Mouse (Mus musculus): ENCODE results near the gene H2-K1.
"Not testable (repeated sequence)": the region's sequence is repeated elsewhere in the genome, so short reads cannot be mapped to it uniquely, and the experiment has no call there.

Gene H2-K1

DNA sequence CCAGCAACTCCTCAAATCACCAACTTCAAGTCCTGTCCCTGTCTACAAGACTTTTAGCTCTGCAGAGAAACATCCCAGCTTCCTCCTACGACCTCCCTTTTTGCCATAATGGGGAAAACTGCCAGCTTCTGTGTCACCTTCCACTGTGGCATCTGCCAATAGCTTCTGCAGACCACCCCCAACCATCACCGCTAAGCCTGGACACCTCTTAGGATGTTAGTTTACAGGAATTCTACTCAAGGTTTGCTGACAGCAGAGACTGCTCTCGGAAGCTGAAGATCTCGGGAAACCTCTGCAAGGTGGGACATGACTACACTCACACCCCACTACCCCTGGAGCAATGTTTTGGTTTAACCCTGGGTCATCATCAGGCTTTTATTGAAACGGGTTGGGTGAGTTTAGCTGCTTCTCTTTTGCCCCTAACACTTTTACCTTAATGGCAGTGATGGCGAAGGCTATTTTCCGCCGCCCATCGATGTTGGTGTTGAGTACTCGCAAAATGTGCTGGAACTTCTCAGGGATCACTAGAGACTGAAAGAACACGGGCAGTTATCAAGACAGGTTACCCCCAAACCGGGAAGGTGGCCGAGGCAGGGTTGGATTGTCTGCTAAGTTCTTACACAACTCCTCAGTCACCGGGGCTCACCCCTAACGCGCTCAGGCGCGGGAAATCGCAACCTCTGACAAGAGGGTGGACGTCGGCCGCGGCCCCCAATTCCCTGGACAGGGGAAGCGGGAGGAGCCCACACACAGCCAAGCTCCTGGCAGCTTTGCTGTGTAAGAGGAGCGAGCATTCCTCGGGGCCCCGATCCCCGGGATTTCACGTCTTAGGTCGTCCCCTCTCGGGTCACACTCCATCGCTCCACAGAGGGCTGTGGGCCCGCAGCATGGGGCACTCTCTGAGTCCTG is 45.2 kb downstream of the H2-K1 start:
- no peak for DNase-seq (ENCODE audit: low spot score in 2 of 2)

GRCm38 (mm10) chr17:33953961-33954565 is 46.1 kb downstream of the H2-K1 start:
- DNase-seq (ENCODE audit: low spot score in 2 of 2): no peak

GRCm38 (mm10) chr17:33953310-33953709 is 46.8 kb downstream of the H2-K1 start:
- no peak for DNase-seq (ENCODE audit: low spot score in 2 of 2)

DNA sequence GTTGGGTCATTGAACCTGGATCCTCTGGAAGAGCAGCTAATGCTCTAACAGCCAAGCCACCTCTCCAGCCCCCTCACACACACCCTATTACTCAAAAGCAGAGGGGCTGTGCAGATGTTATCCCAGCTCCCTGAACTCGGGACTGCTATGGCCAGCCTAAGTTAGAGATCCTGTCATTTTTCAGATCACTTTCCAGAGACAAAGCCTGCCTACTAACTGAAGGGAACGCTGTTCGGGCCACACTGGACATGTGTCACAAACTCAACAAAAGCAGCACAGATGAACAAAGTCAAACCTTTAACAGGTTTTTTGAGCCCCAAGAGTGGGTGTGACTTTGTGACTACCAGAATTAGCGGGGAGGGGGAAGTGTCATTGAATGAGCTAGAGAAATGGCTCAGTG is 47.3 kb downstream of the H2-K1 start:
- DNase-seq (ENCODE audit: low spot score in 2 of 2): no peak

DNA sequence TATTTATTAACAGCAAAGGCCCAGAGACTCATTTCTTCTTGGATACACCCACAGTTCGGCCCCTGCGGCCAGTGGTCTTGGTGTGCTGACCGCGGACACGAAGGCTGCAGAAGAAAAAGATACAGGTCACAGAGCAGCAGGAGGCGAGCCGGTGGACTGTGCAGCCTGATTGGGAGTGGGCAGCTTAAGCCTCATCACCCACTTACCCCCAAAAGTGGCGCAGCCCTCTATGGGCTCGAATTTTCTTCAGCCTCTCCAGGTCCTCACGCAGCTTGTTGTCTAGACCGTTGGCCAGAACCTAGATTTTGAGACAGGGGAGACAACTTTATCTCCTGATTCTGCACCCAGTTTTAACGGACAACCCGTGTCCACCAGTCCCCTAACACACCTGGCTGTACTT is 48.1 kb downstream of the H2-K1 start:
- DNase-seq (ENCODE audit: low spot score in 2 of 2): not testable (repeated sequence)

DNA sequence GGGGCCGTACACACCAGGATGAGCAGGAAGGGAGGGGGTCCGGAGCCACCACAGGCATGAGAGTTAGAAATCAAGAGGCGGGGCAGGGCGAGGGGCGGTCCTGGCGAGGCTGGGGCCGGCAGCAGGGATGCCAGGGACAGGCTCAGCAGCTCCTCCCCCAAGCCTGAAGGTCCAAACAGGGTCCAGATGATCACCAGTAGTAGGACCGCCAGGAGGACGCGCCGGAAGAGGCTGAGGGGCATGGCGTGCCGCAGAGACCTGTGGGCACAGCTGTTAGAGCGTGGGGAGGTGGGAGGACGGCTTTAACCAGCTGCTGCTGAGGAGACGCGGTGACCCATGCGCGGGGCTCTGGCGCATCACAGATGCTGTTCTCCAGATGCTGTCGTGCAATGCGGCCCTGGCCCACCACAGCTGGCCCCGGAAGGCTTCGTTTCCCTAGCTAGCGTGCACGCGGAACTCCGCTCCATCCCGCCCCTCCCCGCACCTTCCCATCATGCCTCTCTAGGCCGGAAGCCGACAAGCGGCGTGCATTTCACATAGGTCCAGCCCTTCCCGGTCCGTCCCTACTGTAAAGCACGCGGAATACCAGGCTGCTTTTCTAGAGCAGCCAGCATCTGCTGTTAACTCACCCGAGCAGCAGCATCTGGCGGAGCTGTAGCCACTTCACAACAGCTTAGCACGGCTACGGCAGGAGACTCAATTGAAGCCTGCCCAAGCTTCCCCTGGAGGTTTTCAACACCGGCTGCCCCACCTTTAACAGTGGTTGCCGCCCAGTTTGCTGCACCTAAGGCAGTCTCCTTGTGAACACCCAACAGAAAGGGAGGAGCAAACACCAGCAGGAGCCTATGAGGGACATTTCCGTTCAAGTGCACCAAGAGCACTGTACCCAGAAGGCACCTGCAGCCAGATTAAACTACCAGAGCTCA is 48.9 kb downstream of the H2-K1 start, which contains the start of gene B3galt4:
TSS of gene B3galt4 (minus strand) at position 468 of the 926 bp plus-strand sequence.
- DNase-seq (ENCODE audit: low spot score in 2 of 2): peak; percentile 60 to 69

DNA sequence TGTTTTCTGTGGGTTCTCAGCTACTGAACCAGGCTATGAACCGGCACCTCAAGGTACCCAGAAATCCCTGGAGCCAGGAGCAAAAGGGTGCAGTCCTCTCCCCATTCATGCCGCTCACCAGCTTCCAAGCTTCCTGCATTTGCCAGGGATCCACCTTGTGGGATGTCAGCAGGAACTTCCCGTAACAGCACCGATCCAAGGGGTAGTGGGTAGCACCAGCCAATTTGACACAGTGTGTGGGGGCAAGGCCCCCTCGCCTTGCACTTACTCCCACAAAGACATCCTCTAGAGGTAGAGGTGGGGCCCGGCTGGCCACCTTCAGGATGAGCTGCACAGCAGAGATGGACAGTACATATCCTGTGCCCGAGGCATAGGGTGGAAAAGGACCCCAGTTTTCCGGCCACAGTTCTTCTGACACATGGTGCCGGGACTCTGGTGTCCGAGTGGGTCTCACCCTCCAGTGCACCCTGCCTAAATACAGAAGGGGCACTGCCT is 50.0 kb downstream of the H2-K1 start:
- DNase-seq (ENCODE audit: low spot score in 2 of 2): no peak

DNA sequence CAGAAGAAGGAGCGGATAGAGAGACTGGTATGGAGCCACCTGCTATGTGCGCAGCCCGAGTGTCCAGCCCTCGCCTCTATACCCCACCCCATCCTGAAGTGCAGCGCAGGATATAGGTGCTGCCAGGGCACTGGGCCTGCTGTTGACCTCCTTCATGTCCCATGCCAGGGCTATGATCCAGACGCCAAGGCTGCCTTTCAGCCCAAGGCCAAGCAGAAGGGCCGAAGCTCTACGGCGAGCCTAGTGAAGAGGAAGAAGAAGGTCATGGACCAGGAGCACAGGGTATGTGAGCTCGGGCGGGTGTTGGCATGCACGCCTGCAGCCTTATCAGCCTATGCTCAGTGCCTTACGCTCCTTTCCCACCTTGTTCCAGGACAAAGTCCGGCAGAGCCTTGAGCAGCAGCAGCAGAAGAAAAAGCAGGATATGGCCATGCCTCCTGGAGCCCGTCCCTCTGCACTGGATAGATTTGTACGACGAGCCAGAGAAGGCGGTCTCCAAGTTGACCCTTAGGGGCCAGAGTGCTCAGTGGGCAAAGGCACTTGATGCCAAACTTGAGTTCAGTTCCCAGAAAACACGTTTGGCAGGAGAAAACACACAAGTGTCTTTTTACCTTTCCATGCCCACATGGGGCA is 51.1 kb downstream of the H2-K1 start:
- no peak for DNase-seq (ENCODE audit: low spot score in 2 of 2)

- no peak for DNase-seq (ENCODE audit: low spot score in 2 of 2)
Measured at GRCm38 (mm10) chr17:33948090-33948904, 51.9 kb downstream of the H2-K1 start.

- no peak for DNase-seq (ENCODE audit: low spot score in 2 of 2)
Measured at GRCm38 (mm10) chr17:33947430-33948089, 52.6 kb downstream of the H2-K1 start.

Data from urinary bladder, adult 18-20 months (tissue).